Mouse (Mus musculus) kidney, postnatal 0 days (tissue): Measurements from ENCODE around the gene Cldn3. TPM values are rescaled to one million over a fixed set of nuclear protein-coding genes. Genes with fewer than 3 reads are reported as not detected.

Experiments
- ATAC-seq: fragments of 200-750 bp; cut with Nextera tagmentation; replicated peaks from 2 replicates; pipeline ENCODE4 v1.8.0; 2017; ENCODE audit warnings: low read depth, moderate number of reproducible peaks, moderate TSS enrichment, moderate library complexity; ENCODE audit not compliant: low FRiP score
- DNase-seq: peaks from one replicate; pipeline ENCODE4 v3.0.0-alpha.2; 2016; ENCODE audit warnings: low spot score
- H3K27ac ChIP-seq: fragments of 300-500 bp; sonication (generic); 2 replicates; pipeline ENCODE4 v1.5.1; 2014; ENCODE audit warnings: mild to moderate bottlenecking
- H3K27me3 ChIP-seq: fragments of 300-500 bp; sonication (generic); 2 replicates; pipeline ENCODE4 v1.6.1; 2014; ENCODE audit warnings: low read length, mixed read lengths; ENCODE audit not compliant: insufficient read depth
- H3K36me3 ChIP-seq: fragments of 300-500 bp; sonication (generic); 2 replicates; pipeline ENCODE4 v1.6.1; 2014; ENCODE audit warnings: low read length, mixed read lengths; ENCODE audit not compliant: insufficient read depth
- H3K4me1 ChIP-seq: fragments of 300-500 bp; sonication (generic); replicated peaks from 2 replicates; pipeline ENCODE4 v1.6.1; 2014; ENCODE audit warnings: antibody characterized with exemption, low read length, mixed read lengths; ENCODE audit not compliant: insufficient read depth
- H3K4me2 ChIP-seq: fragments of 300-500 bp; sonication (generic); 2 replicates; pipeline ENCODE4 v1.6.1; 2014; ENCODE audit warnings: mild to moderate bottlenecking, low read length, moderate library complexity, mixed read lengths
- H3K4me3 ChIP-seq: fragments of 300-500 bp; sonication (generic); replicated peaks from 2 replicates; pipeline ENCODE4 v1.5.1; 2014; ENCODE audit warnings: low read depth, low read length
- H3K9ac ChIP-seq: fragments of 300-500 bp; sonication (generic); 2 replicates; pipeline ENCODE4 v1.6.1; 2014; ENCODE audit warnings: low read depth, low read length
- H3K9me3 ChIP-seq: fragments of 300-500 bp; sonication (generic); replicated peaks from 2 replicates; pipeline ENCODE4 v1.6.1; 2016; ENCODE audit warnings: low read length, inconsistent platforms, mixed read lengths
- CTCF ChIP-seq: IDR thresholded peaks from 2 replicates; pipeline ENCODE4 v1.5.1; 2016; ENCODE audit warnings: antibody characterized with exemption, low read depth, mild to moderate bottlenecking, moderate library complexity
- WGBS: fragments of 180-500 bp; shearing (Covaris S2); extraction: QIAGEN DNeasy Blood & Tissue Kit; methylation state at CpG from one replicate; pipeline ENCODE4 v1.1.7; 2014; 5-methylcytosine and 5-hydroxymethylcytosine counted together
- polyA plus RNA-seq: library from polyadenylated mRNA; unstranded; fragments of >200 nt; fragmentation: Nextera tagmentation; extraction: Ambion mirVana; gene quantifications from 2 replicates; pipeline ENCODE4 v1.2.1, GENCODE M21; 2015

The Cldn3 gene
- polyA plus RNA-seq, 1 experiment from 2014 or later: 72.9 TPM

GRCm38 (mm10) chr5:135012671-135013441, 26.8 kb downstream of the Cldn3 start:
- TF ChIP-seq CTCF: peak; percentile 64
- Histone ChIP-seq H3K9ac (0 out of 2 replicates have a peak overlapping the region, but pooled peaks have one; percentile 39), H3K27ac (peak overlapping the region; percentile 62), H3K4me2 (peak overlapping the region; percentile 48), H3K4me1 (peaks cover 6% of the 10 kb centered on the region; the same call in 1 of the 2 replicates), H3K27me3 (no peaks in the 10 kb centered on the region), H3K36me3 (no peaks in the 10 kb centered on the region), H3K4me3 (peak overlapping the region; percentile 27), H3K9me3 (no peaks in the 10 kb centered on the region)
- DNase-seq (peak; percentile 85), ATAC-seq (no peak)
- 7% methylated on average over 13 of the region's 16 CpGs for WGBS

- peak; percentile 98 for TF ChIP-seq CTCF
- H3K4me3 ChIP-seq: no peak overlapping the region
- 13% methylated on average over 7 of the region's 7 CpGs for WGBS
- no peak overlapping the region for H3K27ac ChIP-seq
- no peaks in the 10 kb centered on the region for H3K36me3 ChIP-seq
- ATAC-seq: 0 out of 2 replicates have a peak, but pooled peaks have one; percentile 6
- H3K4me2 ChIP-seq: no peak overlapping the region
- H3K4me1 ChIP-seq: peaks cover 6% of the 10 kb centered on the region; the same call in 1 of the 2 replicates
- no peaks in the 10 kb centered on the region for H3K27me3 ChIP-seq
- H3K9ac ChIP-seq: no peak overlapping the region
- H3K9me3 ChIP-seq: no peaks in the 10 kb centered on the region
- DNase-seq: peak; percentile 84
Observed at GRCm38 (mm10) chr5:135015497-135015896, 29.5 kb downstream of the Cldn3 start.

- Histone ChIP-seq H3K9me3 (no peaks in the 10 kb centered on the region), H3K27ac (no peak overlapping the region), H3K4me1 (peaks cover 6% of the 10 kb centered on the region; the same call in 1 of the 2 replicates), H3K4me3 (no peak overlapping the region), H3K9ac (no peak overlapping the region), H3K36me3 (no peaks in the 10 kb centered on the region), H3K4me2 (no peak overlapping the region), H3K27me3 (no peaks in the 10 kb centered on the region)
- TF ChIP-seq CTCF: peak; percentile 49
- WGBS: 47% methylated on average over 4 of the region's 4 CpGs
- ATAC-seq (no peak), DNase-seq (no peak)
Observed at GRCm38 (mm10) chr5:135016224-135016759, 30.3 kb downstream of the Cldn3 start.

- no peak overlapping the region for H3K4me2 ChIP-seq
- H3K4me1 ChIP-seq: peaks cover 22% of the 10 kb centered on the region
- no peaks in the 10 kb centered on the region for H3K36me3 ChIP-seq
- peak; percentile 81 for DNase-seq
- no peaks in the 10 kb centered on the region for H3K9me3 ChIP-seq
- no peak overlapping the region for H3K27ac ChIP-seq
- 36% methylated on average over 6 of the region's 6 CpGs for WGBS
- H3K27me3 ChIP-seq: no peaks in the 10 kb centered on the region
- H3K4me3 ChIP-seq: no peak overlapping the region
- ATAC-seq: no peak
- H3K9ac ChIP-seq: no peak overlapping the region
- no peak for TF ChIP-seq CTCF
Observed at GRCm38 (mm10) chr5:135021814-135022213, 35.8 kb downstream of the Cldn3 start.

GRCm38 (mm10) chr5:135023344-135024173, 37.5 kb downstream of the Cldn3 start, which contains the start of gene Stx1a:
Gene Stx1a (plus strand): TSS chr5:135023482.
- H3K4me3 ChIP-seq: peak within 1 kb of the TSS; percentile 72
- peak; percentile 85 for ATAC-seq
- no peaks in the 10 kb centered on the region for H3K27me3 ChIP-seq
- peak within 1 kb of the TSS; percentile 90 for H3K4me2 ChIP-seq
- DNase-seq: peak; percentile 96
- WGBS: under 1% methylated on average over 61 of the region's 61 CpGs
- H3K9me3 ChIP-seq: no peaks in the 10 kb centered on the region
- no peak for TF ChIP-seq CTCF
- peaks cover 23% of the 10 kb centered on the region for H3K4me1 ChIP-seq
- no peak within 1 kb of the TSS for H3K27ac ChIP-seq
- no peaks in the 10 kb centered on the region for H3K36me3 ChIP-seq
- peak within 1 kb of the TSS; percentile 73 for H3K9ac ChIP-seq
